Mouse (Mus musculus) brain, adult 2 months (tissue): ENCODE results near the gene Car5b.

Source experiments
- DNase-seq: peaks from one replicate; pipeline ENCODE4 v3.0.0; 2011; ENCODE audit warnings: low read depth, low spot score

Car5b gene

DNA sequence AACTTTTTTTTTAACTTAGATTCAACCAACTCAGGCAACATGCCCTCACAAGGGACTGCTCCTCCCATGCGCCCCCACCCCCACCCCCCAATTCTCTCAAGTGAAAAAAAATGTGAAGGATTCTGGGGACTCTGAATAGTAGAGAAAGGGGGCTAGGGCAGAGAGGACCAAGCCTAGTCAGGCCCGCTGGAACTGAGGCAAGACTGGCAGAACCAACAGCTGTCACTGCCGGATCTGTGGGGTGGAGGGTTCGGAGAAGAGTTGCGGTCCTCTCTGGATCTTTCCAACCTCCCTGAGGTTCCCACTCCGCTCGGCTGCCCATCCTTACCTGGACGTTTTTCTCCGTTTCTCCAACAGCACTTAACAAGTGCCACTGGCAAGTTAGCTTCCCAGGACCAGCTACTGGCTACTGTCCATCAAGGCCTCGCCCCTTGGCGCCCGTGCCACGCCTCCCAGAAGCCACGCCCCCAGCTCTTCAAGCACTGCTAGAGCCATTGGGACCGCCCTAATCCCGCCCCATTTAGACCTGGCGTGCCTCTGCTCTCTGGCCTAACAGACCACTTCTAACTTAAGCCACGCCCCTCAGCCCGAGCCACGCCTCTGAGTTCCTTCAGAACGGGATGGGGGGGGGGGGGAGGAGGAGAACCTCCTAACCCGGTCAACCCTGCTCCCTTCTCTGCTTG lies at the start of gene Car5b:
Gene Car5b (minus strand): TSS at position 391 of the 683 bp plus-strand sequence.
- DNase-seq, result peak; percentile 73

DNA sequence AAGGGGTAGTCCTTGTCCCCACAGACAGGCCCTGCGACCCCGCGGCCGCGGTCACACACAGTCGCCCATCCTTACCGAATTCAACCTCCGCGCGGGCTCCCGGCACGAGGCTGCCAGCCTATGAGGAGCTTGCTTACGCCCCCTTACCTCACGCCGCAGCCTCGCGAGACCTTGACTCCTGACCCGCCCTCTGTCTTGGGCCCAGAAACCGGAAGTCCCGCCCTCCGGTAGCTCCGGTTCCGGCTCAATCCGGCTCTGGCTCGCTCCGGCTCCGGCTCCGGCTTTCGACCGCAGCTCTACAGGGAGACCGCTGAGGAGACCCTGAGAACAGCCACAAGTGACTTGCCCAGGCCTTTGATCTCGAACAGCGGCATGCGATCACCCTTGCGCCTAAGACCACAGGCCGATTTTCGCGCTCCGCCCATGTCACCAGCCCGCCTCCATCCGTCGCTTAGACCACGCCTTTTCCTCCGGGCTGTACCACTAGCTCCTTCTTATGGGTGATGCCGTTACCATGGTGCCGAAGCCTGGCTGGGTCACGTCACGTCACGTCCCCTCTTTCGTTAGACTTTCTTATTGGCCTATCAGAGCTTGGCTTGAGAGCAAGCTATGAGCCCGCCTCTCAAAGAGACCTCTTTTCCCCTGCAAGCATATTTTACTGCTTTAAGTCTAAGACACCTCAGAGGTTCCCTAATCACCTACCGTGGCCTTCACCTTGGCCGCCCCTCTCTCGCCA lies 48.4 kb upstream of the Car5b start, which contains the start of gene Siah1b:
Gene Siah1b (minus strand): TSS at position 454 of the 736 bp plus-strand sequence.
- peak; percentile 99 for DNase-seq

DNA sequence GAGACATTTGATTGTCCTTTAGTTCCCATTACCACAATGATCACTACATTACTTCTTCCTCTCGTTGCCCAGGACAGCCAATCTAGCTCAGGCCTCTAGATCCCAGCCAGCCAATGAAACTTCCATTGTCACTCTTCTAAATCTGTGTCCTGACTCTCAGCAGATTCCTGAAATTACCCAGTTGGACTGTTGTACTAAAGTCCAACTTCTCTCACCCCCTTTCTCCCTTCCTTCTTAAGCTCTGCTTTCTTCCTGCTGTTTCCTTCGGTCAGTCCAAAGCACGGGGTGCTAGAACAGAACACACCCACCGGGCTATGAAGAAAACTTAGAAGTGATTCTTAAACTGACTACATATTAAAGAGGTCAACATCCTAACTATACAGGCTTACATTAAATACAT lies 41.2 kb upstream of the Car5b start:
- no peak for DNase-seq

DNA sequence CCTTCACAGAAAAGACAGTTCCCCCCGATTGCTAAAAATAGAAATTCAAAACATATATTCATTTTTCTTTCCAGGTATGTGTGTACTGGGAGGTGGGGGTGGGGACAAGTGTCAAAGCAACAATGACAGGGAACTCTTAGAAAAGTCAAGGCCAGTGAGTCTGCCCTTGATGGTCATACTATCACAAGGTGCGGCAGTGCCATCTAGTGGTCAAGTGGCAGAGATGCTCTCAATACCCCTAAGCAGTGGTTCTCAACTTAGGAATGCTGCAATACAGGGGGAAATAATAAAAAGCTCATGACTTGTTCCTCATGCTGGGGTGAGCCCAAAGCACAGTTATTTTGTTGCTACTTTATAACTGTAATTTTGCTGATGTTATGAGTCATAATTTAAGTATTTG lies 38.4 kb upstream of the Car5b start:
- DNase-seq, result peak; percentile 85

DNA sequence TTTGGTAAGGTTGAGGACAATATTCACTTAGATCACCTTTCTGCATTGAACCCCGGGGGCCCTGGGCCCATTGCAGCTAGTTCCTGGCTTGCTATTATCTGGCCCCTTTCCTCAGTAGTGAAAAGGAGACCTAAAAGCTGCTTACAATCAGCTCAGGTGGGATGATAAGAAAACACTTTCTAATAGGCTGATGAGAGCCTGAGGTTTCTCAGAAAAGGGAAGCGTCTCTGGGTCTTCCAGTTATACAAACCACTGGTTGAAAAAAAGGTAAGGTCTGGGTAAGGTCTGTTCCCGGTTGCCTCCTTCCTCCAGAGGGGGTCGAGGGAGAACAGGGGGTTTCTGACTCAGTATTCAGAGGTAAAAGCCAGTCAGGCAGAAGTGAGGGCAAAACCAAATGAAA lies 31.3 kb upstream of the Car5b start:
- no peak for DNase-seq

DNA sequence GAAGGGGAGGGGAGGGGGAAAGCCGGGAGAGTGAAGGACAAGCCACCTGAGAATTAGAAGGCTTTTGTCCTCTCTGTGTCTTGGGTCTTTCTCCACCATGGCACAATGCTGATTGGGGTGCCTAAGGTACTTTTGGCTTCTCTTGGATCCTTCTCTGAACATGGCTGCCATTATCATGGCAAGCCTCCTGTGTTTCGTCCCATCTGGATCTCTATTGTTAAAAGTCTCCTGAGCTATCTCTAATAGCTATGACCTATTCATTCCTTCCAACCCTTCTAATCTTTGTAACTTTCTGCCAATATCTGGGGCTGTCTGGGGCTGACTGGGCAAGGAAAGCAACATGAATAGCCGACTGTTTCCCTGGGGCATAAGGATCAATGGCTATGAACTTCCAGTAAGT lies 30.7 kb upstream of the Car5b start:
- DNase-seq, result no peak

DNA sequence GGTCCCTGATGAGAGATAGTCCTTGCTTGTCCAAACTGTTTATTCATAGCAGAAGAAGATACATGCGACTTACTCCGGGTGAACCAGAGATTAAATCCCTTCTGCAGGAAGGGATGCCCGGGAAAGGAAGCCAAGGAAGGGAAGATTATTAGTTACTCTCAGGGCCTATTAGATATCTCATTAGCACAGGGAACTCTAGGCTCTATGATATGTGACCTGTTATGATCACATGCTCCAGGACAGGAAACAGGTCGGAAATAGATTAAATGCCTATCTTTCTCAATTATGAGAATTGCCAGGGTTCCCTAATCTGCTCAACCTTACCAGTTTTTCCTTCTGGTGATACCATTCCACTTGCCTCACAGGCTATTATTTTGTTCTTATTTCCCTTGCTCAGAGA lies 27.9 kb upstream of the Car5b start:
- no peak for DNase-seq

DNA sequence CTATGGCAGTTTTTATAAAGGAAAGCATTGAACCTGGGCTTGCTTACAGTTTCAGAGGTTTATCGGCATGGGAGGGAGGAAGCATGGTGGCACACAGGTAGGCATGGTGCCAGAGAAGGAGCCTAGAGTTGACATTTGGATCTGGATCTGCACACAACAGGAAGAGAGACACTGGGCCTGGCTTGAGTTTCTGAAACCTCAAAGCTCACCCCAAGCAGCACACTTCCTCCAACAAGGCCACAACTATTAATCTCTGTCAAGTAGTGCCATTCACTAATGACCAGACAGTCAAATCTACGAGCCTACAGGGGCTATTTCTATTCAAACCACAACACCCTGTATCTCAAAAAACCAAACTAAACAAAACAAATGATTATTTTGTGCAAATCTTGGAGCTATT lies 18.9 kb upstream of the Car5b start:
- DNase-seq, result no peak

DNA sequence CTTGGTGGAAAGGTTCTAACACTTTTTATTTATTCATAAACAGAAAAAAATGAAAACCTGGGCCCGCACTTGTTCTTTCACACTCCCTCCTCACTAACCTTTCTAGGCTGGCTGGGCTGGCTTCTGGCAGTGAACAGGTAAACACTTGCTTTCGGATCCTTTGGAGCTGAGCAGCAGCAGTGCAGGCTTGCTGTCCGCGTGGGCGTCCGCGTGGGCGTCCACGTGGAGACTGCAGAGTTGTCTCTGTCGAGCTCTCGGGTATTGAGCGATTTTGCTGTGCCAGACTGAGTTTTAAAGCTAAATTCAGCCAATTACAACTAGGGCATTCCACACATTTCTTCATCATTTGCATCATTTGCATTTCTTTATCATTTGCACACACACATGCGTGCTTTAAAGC lies 14.3 kb upstream of the Car5b start:
- peak; percentile 61 for DNase-seq

DNA sequence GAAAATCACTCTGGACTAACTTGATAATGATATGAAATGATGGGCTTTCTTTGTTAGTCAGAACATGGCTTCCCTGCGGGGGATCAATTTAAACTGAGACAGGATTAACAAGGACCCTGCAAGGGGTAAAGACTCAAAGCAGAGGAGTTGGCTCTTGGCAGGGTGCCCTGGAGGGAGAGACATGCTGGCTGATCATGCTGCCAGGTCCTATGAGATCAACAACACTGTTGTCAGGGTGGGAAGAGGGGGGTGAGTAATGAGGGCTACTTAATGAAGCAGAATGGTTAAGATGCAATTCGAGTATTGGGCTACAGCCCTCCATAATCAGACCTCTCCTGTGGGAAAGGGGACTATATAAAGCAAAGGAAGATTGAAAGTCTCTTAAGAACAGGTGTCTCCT lies 11.1 kb upstream of the Car5b start:
- no peak for DNase-seq

DNA sequence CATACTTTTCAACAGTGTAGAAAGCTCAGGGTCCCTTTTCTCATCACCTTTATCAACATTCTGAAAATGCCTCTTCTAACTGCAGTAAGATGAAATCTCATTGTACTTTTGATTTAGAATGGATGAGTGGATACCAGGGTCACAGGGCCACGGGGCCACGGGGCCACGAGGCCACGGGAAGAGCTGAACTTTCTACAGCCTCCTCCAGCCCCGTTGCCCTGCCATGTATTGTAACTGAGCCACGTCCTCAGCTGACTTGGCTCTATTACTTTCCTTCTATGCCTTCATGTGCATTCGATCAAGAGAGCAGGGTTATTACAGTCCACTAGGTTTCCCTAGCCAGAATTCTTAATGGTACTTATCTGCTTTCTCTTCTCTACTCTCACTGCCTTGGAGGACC lies 8.1 kb upstream of the Car5b start:
- DNase-seq, result no peak

DNA sequence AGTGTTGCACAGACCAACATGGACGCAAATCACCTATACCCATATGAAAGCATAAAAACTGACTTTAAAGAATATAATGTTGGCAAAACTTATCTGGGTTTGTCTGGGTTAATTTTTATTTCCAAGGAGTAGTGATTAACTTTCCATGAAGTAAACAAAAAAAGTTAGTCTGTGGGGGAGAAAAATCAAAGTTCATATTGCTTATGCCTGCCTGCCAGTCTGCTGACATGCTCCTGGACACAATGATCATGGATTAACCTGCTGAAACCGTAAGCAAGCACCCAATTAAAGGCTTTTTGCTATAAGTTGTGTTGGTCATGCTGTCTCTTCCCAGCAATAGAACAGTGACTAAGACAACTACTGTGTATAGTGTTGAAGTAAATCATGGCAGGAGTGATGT lies 7.6 kb upstream of the Car5b start:
- no peak for DNase-seq

DNA sequence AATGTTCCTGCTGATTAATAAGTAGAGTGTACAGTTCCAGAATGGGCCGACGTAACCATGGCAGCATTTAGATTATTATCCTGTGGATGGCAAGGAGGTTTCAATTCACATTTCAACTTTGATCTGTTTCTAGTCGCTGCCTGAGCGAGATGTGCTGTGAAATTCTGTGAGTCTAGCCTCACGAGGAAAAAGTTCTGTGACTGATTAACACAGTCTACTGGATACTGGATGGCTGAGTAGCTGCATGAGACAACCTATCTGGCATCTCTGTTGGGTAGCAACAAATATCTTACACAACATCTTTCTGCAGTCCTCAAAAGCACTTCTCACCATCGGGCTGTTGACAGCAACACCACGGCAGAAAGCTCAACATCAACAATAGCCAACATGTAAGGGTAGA lies 4.7 kb upstream of the Car5b start:
- no peak for DNase-seq

DNA sequence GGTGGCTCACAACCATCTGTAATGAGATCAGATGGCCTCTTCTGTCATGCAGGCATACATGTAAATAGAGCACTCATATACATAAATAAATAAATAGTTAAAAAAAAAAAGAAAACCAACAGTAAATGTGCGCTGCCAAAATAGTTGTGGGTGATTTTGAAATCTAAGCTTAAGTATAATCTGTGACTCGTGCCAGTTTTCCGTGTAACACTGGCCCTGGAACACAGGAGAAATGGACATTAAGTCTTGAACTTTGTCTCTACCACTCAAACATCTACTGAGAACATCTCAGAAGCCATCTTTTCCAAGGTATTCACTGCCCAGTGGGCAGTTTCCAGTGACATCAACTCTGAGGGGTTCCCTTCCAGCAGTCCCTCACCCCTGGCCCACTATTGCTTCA lies 12.2 kb downstream of the Car5b start:
- DNase-seq, result no peak

DNA sequence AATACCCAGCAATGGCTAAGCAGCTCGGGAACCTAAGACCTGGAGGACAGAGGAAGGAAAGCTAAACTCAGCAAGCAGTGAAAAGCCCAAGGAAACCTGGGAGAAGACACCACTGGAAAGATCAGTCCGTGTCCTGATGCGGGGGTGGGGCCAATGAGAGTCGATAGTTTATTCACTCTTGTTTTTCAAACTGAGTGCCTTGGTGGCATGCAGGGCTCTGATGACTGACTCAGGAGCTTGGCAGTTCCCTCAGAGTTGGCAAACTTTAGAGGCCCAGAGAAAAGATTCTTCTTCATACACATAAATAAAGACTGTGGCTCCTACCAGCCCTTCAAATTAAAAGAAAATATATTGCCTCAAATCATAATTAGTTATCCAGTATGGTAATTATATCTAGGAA lies 12.8 kb downstream of the Car5b start:
- no peak for DNase-seq

DNA sequence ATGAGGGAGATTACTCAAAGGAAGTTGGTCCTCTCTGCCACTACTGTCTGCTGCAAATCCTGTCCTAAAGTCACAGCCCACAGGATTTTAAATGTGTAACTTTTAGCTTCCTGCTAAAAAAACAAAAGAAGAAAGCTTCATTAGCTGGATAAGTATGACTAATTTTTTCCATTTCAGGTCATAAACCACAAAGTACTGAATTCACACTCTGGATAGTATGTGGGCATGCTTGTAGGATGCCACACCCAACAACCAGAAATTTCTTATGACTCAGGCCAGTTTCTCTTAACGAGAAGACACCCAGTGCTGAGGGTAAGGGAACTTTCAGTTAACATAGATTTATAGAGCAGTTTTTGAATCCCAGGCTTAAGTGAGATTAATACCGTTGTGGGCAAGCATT lies 14.5 kb downstream of the Car5b start:
- DNase-seq, result peak; percentile 13

DNA sequence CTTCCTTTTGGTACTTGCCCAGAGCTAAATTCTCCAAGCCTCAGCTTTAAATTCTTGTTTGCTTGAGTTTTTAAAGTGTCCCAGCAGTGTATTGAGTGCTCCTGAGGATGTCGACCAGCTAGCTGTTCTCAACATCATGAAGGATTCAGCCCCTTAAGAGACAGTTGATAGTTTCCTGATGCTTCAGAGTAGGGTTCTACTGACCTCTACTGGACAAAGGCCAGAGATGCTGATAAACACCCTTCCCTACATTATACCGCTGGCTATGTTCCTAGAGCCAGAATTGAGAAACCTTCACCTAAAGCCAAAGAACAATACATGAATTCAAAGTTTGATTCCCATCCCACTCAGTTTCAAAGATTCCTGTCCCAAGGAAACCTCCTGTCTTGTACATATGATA lies 23.0 kb downstream of the Car5b start:
- peak; percentile 54 for DNase-seq

DNA sequence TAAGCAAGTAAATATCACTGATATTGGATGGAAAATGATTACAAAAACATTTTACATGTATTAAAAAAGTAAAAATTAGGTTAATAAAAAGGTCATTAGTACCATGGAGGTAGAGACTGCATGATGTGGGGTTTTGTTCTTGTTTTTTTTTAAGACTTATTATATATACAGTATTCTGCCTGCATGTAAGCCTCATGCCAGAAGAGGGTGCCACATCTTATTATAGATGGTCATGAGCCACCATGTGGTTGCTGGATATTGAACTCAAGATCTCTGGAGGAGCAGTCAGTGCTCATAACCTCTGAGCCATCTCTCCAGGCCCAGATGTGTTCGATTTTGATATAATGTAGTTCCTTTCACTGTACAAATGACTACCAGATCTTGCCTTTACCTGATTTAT lies 27.9 kb downstream of the Car5b start:
- peak; percentile 10 for DNase-seq

DNA sequence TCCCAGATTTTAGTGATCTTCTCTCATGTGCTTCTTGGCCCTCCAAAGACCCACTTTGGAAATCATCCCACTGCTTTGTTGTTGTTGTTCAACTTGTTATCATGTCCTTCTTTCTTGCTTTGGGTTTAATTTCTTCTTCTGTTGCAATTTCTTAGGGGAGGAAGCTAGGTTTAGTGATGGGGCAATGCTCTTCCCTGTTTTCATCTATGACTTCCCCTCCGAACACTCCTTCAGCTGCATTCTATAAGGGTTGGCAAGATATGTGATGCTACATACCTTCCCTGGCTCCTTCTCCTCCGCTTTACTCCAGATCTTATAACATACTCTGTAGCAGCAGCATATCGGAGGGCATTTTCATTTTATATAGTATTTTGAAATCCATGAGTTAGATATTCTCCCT lies 31.0 kb downstream of the Car5b start:
- no peak for DNase-seq

DNA sequence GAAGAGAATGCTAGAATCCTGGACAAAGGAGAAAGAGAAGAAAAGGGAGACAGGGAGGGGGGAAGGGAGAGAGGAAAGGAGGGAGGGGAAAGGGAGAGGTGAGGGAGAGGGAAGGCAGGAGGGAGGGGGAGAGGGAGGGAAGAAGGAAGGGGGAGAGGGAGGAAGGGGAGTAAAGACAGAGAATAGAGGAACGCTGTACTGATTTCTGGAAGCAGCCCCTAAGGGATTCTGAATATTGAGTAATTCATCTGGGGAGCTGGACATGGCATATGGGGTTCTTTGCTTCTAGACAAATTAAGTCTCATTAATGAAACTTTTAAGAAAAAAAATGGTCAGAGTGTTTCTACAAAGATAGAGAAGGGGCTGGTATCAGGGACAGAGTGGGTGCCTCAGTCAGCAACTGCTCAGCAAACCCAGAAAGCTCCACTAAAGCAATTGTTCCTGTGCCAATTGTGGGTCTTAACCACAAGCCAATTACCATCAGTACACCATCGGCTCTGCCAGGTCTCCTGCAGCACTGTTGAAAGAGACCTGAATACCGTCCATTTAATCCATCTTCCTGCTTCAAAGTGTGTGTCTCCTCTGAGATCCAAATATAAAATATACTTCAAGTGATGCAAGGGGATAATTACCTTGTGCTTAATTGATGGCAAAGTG lies 40.0 kb downstream of the Car5b start:
- no peak for DNase-seq

DNA sequence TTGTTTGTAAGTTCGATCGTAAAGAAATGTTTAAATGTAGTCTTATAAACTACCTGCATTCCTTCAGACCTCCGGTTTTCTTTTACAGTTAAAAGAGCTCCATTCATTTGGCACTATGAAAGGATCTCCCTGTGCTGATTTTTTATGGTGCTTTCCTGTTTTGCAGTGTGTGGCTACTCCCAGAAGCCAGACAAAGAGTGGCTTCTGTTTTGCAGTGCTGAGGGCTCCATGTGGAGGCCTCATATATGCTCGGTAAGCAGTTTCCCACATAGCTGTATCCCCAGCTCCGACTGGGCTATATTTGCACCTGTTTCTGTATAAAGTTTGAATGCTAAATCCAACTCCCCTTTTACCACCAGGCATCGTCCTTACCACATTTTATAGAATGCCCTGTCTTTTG lies 45.7 kb downstream of the Car5b start:
- DNase-seq, result no peak

DNA sequence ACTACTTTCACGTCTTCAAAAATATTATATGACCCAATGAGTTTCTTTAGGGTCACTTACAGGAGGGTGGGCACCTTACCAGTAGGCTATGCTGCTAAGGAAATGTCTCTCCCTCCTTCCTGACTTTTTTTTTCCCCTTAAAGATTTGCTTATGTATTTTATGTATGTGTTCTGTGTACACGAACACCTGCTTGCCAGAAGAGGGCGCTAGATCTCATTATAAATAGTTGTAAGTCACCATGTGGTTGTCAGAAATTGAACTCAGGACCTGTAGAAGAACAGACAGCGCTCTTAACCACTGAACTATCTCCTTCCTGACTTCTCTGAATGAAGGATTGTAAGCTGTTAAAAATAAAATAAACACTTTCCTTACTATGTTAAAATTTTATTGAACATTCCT lies 46.3 kb downstream of the Car5b start:
- DNase-seq, result no peak

DNA sequence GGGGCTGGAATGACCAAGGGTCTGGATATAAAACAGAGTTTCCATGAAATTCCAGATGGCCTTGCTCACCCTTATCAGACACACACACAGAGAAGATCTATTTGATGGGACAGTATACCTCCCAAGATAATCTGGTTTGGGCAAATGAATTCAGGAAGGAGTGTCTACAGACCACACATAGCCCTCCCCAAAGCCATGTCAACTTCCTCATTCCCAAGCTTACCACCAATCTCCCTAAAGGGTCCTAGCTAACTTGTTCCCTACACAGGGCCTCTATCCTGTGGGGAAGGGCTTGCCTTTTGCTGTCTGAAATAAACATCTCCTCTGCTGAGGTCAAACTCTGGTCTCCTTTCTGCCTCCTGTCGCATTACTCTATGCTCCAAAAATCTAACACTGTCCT lies 46.7 kb downstream of the Car5b start:
- DNase-seq, result no peak
